Mouse (Mus musculus): ENCODE data around the gene Cpb2. TPM values are rescaled to one million over a fixed set of nuclear protein-coding genes. Genes with fewer than 3 reads are reported as not detected.

Gene Cpb2
- polyA plus RNA-seq, 2 experiments: not detected

DNA sequence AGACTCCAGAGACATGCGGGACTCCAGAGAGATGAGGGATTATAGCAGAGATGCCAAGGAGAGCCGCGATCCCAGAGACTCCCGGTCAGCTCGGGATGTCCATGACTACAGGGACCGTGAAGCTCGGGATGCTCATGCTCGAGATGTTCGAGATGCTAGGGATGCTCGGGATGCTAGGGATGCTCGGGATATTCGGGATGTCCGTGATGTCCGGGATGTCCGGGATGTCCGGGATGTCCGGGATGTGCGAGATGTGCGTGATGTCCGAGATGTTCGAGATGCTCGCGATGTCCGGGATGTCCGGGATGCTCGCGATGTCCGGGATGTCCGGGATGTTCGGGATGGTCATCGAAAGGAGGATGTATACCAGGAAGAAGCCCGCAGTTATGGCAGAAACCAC, 81.3 kb downstream of the Cpb2 start:
- no peak overlapping the region for H3K9ac ChIP-seq (ENCODE audit: low read depth, low read length, severe bottlenecking)
- no peak overlapping the region for H3K4me2 ChIP-seq (replicated peaks; ENCODE audit: low read depth, low read length, severe bottlenecking)
- no peak overlapping the region for H3K27ac ChIP-seq (replicated peaks; ENCODE audit: low read depth, low read length)
- peaks cover 38% of the 10 kb centered on the region for H3K36me3 ChIP-seq (ENCODE audit: control insufficient read depth, insufficient read depth, low read length)
- WGBS: 97% methylated on average over 32 of the region's 32 CpGs
- no peaks in the 10 kb centered on the region for H3K27me3 ChIP-seq (ENCODE audit: control insufficient read depth, insufficient read depth, low read length)
- no peak for TF ChIP-seq POLR2A (IDR thresholded peaks at IDR 0.05; ENCODE audit: borderline replicate concordance, extremely low read depth, insufficient read depth, insufficient read length)
- H3K4me1 ChIP-seq (ENCODE audit: control insufficient read depth, insufficient read depth, low read length): no peaks in the 10 kb centered on the region
- DNase-seq (ENCODE audit: low spot score) (no peak), ATAC-seq (ENCODE audit: low FRiP score, low read depth) (no peak)
- no peaks in the 10 kb centered on the region for H3K9me3 ChIP-seq (ENCODE audit: control insufficient read depth, low read length)
- no peak overlapping the region for H3K4me3 ChIP-seq (replicated peaks; ENCODE audit: low read length)

DNA sequence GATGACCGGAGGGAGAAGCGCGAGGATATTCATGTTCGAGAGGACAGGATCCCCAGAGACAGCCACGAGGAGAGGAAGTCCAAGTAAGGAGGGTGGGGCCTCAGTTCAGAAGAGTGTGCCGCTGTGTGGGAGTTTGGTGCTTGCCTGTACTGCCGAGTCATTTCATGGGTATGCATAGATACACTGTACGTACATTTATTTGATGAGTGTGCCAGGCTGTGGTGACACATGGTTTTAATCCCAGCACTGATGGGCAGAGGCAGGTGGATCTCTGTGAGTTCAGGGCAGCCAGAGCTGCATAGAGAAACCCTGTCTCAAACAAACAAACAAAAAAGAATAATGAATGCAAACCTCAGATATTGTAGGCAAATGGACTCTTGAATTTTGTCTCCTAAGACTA, 86.0 kb downstream of the Cpb2 start:
- H3K4me1 ChIP-seq (ENCODE audit: control insufficient read depth, insufficient read depth, low read length): no peaks in the 10 kb centered on the region
- DNase-seq (ENCODE audit: low spot score): peak; percentile 7
- no peak overlapping the region for H3K4me2 ChIP-seq (replicated peaks; ENCODE audit: low read depth, low read length, severe bottlenecking)
- 77% methylated on average over 8 of the region's 8 CpGs for WGBS
- no peaks in the 10 kb centered on the region for H3K27me3 ChIP-seq (ENCODE audit: control insufficient read depth, insufficient read depth, low read length)
- H3K9me3 ChIP-seq (ENCODE audit: control insufficient read depth, low read length): no peaks in the 10 kb centered on the region
- H3K9ac ChIP-seq (ENCODE audit: low read depth, low read length, severe bottlenecking): no peak overlapping the region
- no peak overlapping the region for H3K4me3 ChIP-seq (replicated peaks; ENCODE audit: low read length)
- peak; percentile 30; the same call in 1 of the 2 replicates for ATAC-seq (ENCODE audit: low FRiP score, low read depth)
- no peak for TF ChIP-seq POLR2A (IDR thresholded peaks at IDR 0.05; ENCODE audit: borderline replicate concordance, extremely low read depth, insufficient read depth, insufficient read length)
- H3K27ac ChIP-seq (replicated peaks; ENCODE audit: low read depth, low read length): no peak overlapping the region
- peaks cover 58% of the 10 kb centered on the region for H3K36me3 ChIP-seq (ENCODE audit: control insufficient read depth, insufficient read depth, low read length)

DNA sequence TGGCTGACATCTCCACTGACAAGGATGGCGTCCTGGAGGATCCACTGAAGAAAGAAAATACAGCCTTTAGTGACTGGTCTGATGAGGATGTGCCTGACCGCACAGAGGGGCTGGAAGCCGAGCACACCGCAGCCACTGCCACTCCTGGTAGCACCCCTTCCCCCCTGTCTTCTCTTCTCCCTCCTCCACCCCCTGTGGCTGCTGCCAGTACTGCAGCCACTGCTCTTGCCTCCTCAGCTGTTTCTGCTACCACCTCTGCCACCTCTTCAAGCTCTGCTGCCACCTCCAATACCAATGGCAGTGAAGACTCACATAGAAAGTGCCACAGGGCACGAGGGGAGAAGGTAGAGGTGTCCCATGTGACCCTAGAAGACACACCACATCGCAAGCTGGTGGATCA, 88.5 kb downstream of the Cpb2 start:
- DNase-seq (ENCODE audit: low spot score) (no peak), ATAC-seq (ENCODE audit: low FRiP score, low read depth) (no peak)
- no peak overlapping the region for H3K27ac ChIP-seq (replicated peaks; ENCODE audit: low read depth, low read length)
- H3K4me3 ChIP-seq (replicated peaks; ENCODE audit: low read length): no peak overlapping the region
- 0 out of 2 replicates have a peak, but pooled peaks cover 3% of the 10 kb centered on the region for H3K4me1 ChIP-seq (ENCODE audit: control insufficient read depth, insufficient read depth, low read length)
- H3K27me3 ChIP-seq (ENCODE audit: control insufficient read depth, insufficient read depth, low read length): no peaks in the 10 kb centered on the region
- TF ChIP-seq POLR2A (IDR thresholded peaks at IDR 0.05; ENCODE audit: borderline replicate concordance, extremely low read depth, insufficient read depth, insufficient read length): no peak
- H3K9ac ChIP-seq (ENCODE audit: low read depth, low read length, severe bottlenecking): no peak overlapping the region
- H3K4me2 ChIP-seq (replicated peaks; ENCODE audit: low read depth, low read length, severe bottlenecking): no peak overlapping the region
- H3K36me3 ChIP-seq (ENCODE audit: control insufficient read depth, insufficient read depth, low read length): peaks cover 47% of the 10 kb centered on the region
- WGBS: 80% methylated on average over 6 of the region's 6 CpGs
- no peaks in the 10 kb centered on the region for H3K9me3 ChIP-seq (ENCODE audit: control insufficient read depth, low read length)

Small RNA genes within 50 kb of the gene (microRNA-seq; reads per million reads assigned to microRNA genes)
- gene Gm44482: not detected

Other genes starting within 250 kb of the Cpb2 start
- 1.3 TPM in 2 replicates for gene Rubcnl, start 226.3 kb upstream of the Cpb2 start, polyA plus RNA-seq (2012; rRNA removed)
- gene Rubcnl, start 226.3 kb upstream of the Cpb2 start, polyA plus RNA-seq (2014; fragmentation: Nextera tagmentation; extraction: Ambion mirVana): 1.4 and 2.6 TPM in 2 replicates
- gene Lrrc63, start 111.4 kb upstream of the Cpb2 start, polyA plus RNA-seq (2012; rRNA removed): 0.04 TPM in 1 of 2 replicates, not detected in the other
- gene Lrrc63, start 111.4 kb upstream of the Cpb2 start, polyA plus RNA-seq (2014; fragmentation: Nextera tagmentation; extraction: Ambion mirVana): not detected in 2 replicates
- 10.2 and 13.5 TPM in 2 replicates for gene Lcp1, start 111.2 kb upstream of the Cpb2 start, polyA plus RNA-seq (2012; rRNA removed)
- gene Lcp1, start 111.2 kb upstream of the Cpb2 start, polyA plus RNA-seq (2014; fragmentation: Nextera tagmentation; extraction: Ambion mirVana): 34.2 and 38.4 TPM in 2 replicates
- gene Zc3h13, start 42.1 kb downstream of the Cpb2 start, polyA plus RNA-seq (2012; rRNA removed): 19.5 and 24.8 TPM in 2 replicates
- gene Zc3h13, start 42.1 kb downstream of the Cpb2 start, polyA plus RNA-seq (2014; fragmentation: Nextera tagmentation; extraction: Ambion mirVana): 26.5 and 32.2 TPM in 2 replicates
- gene Siah3, start 213.7 kb downstream of the Cpb2 start, polyA plus RNA-seq (2012; rRNA removed): 0.94 and 1.2 TPM in 2 replicates
- gene Siah3, start 213.7 kb downstream of the Cpb2 start, polyA plus RNA-seq (2014; fragmentation: Nextera tagmentation; extraction: Ambion mirVana): 0.54 and 0.58 TPM in 2 replicates

All from limb, embryonic 14.5 days (tissue).